In the genomic region with DNA sequence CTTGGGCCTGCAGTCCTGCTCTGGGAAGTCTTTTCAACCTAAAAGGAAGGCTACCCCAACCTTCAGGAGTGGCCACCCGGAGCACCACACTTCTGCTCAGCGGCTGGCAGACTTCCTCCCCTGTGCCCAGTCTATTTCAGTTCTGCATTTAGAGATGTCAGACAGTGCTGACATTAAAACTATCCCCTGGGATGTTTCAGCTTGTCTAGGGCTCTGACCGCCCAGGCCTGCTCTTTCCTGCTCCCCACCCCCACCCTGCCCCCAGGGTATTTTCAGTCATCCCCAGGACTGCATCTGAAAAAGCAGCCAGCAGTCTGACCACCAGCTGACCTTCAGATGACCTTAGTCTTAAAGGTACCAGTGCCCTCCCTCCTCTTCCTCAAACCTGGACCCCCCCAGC, we compare ENCODE assay signal across 12 mouse cellular contexts. TPM values are rescaled to one million over a fixed set of nuclear protein-coding genes. Genes with fewer than 3 reads are reported as not detected.
DNase-seq lines count a peak whose midpoint lies in the region; ATAC-seq and TF ChIP-seq lines count a peak whose summit lies in the region.
"Had no signal": no experiment of that assay in that cellular context is flagged by ENCODE, and none has a peak within 500 bp of the region (broad histone marks: within the 10 kb centered on the region; RNA-seq: fewer than 3 reads in every experiment).

No protein-coding gene starts in this region.

- no peak for TF ChIP-seq CTCF in intestine, postnatal 0 days (IDR thresholded peaks at IDR 0.05; ENCODE audit: low read depth)
- TF ChIP-seq CTCF in stomach, postnatal 0 days (IDR thresholded peaks at IDR 0.05; ENCODE audit: low read depth), result no peak

- H3K9me3 ChIP-seq in intestine, embryonic 15.5 days, result no peaks in the 10 kb centered on the region
- no peaks in the 10 kb centered on the region for H3K9me3 ChIP-seq in intestine, postnatal 0 days (ENCODE audit: control insufficient read depth)
- H3K9me3 ChIP-seq in stomach, postnatal 0 days (ENCODE audit: control insufficient read depth, low read length), result no peaks in the 10 kb centered on the region
- H3K9me3 ChIP-seq: embryonic facial prominence, embryonic 12.5 days had no signal

- H3K27me3 ChIP-seq in intestine, embryonic 15.5 days (replicated peaks), result no peaks in the 10 kb centered on the region
- H3K27me3 ChIP-seq in intestine, postnatal 0 days (replicated peaks; ENCODE audit: control insufficient read depth, insufficient read depth, low read length), result no peaks in the 10 kb centered on the region
- H3K27me3 ChIP-seq in stomach, postnatal 0 days (ENCODE audit: control insufficient read depth, insufficient read depth, low read length), result no peaks in the 10 kb centered on the region
- H3K27me3 ChIP-seq: embryonic facial prominence, embryonic 12.5 days; Patski had no signal

- no peaks in the 10 kb centered on the region for H3K4me1 ChIP-seq in intestine, embryonic 15.5 days (replicated peaks)
- no peaks in the 10 kb centered on the region; the same call in 1 of the 2 replicates for H3K4me1 ChIP-seq in intestine, postnatal 0 days (replicated peaks; ENCODE audit: control insufficient read depth, insufficient read depth, low read length)
- H3K4me1 ChIP-seq in stomach, postnatal 0 days (replicated peaks; ENCODE audit: control insufficient read depth, insufficient read depth), result no peaks in the 10 kb centered on the region
- H3K4me1 ChIP-seq: embryonic facial prominence, embryonic 12.5 days had no signal

- 63% methylated on average over 3 of the region's 3 CpGs for WGBS in intestine, embryonic 15.5 days
- WGBS in intestine, postnatal 0 days, result 64% methylated on average over 3 of the region's 3 CpGs
- WGBS in stomach, postnatal 0 days, result 85% methylated on average over 3 of the region's 3 CpGs

- no peak overlapping the region for H3K27ac ChIP-seq in intestine, embryonic 15.5 days
- no peak overlapping the region for H3K27ac ChIP-seq in intestine, postnatal 0 days (ENCODE audit: low read depth, low read length)
- H3K27ac ChIP-seq in stomach, postnatal 0 days (replicated peaks), result no peak overlapping the region
- H3K27ac ChIP-seq: embryonic facial prominence, embryonic 12.5 days; kidney, postnatal 0 days had no signal

- ATAC-seq in intestine, embryonic 15.5 days, result peak; percentile 25; the same call in 1 of the 2 replicates
- no peak for ATAC-seq in intestine, postnatal 0 days
- ATAC-seq in granulocyte monocyte progenitor cell, adult 5-6 weeks (replicated peaks; ENCODE audit: poor library complexity, severe bottlenecking), result peak; percentile 59
- 0 out of 2 replicates have a peak, but pooled peaks have one; percentile 49 for ATAC-seq in stomach, postnatal 0 days (ENCODE audit: low FRiP score, low TSS enrichment)
- ATAC-seq: Patski had no signal

- no peak for TF ChIP-seq EP300 in stomach, postnatal 0 days (optimal IDR thresholded peaks at IDR 0.05)

- H3K4me3 ChIP-seq in intestine, embryonic 15.5 days (replicated peaks), result no peak overlapping the region
- no peak overlapping the region for H3K4me3 ChIP-seq in intestine, postnatal 0 days (ENCODE audit: low read depth, low read length)
- H3K4me3 ChIP-seq in stomach, postnatal 0 days (ENCODE audit: low read depth, low read length), result no peak overlapping the region
- H3K4me3 ChIP-seq: embryonic facial prominence, embryonic 12.5 days had no signal

- H3K9ac ChIP-seq in intestine, embryonic 15.5 days, result no peak overlapping the region
- H3K9ac ChIP-seq in intestine, postnatal 0 days (ENCODE audit: low read depth, low read length), result no peak overlapping the region
- no peak overlapping the region for H3K9ac ChIP-seq in stomach, postnatal 0 days (ENCODE audit: low read length)
- H3K9ac ChIP-seq: embryonic facial prominence, embryonic 12.5 days had no signal

- no peak overlapping the region for H3K4me2 ChIP-seq in intestine, embryonic 15.5 days (replicated peaks)
- no peak overlapping the region for H3K4me2 ChIP-seq in intestine, postnatal 0 days (replicated peaks; ENCODE audit: low read depth)
- H3K4me2 ChIP-seq in stomach, postnatal 0 days (replicated peaks; ENCODE audit: low read depth), result no peak overlapping the region
- H3K4me2 ChIP-seq: embryonic facial prominence, embryonic 12.5 days had no signal

- DNase-seq in spleen, adult 18-20 months, result peak; percentile 42 to 46
- DNase-seq in spleen, adult 12 weeks (ENCODE audit: low spot score), result no peak
- no peak for DNase-seq in stomach, postnatal 0 days (ENCODE audit: low spot score)
- no peak for DNase-seq in cerebellum, adult 11-12 months
- DNase-seq in thymus, postnatal 25 days, result no peak
- DNase-seq: heart, postnatal 36 days had no signal

- H3K36me3 ChIP-seq in intestine, embryonic 15.5 days, result no peaks in the 10 kb centered on the region
- no peaks in the 10 kb centered on the region for H3K36me3 ChIP-seq in intestine, postnatal 0 days (ENCODE audit: control insufficient read depth, insufficient read depth)
- H3K36me3 ChIP-seq in stomach, postnatal 0 days (ENCODE audit: control insufficient read depth, insufficient read depth, low read length), result no peaks in the 10 kb centered on the region
- H3K36me3 ChIP-seq: embryonic facial prominence, embryonic 12.5 days had no signal

RNA-seq across cellular contexts. Expression of a gene that starts 38.0 kb away (rescaled TPM):
- 4.0 and 4.3 TPM in 2 replicates for polyA plus RNA-seq in intestine, embryonic 15.5 days (2015; fragmentation: Nextera tagmentation; extraction: Ambion mirVana)
- 2.5 and 3.1 TPM in 2 replicates for polyA plus RNA-seq in intestine, postnatal 0 days (2015; fragmentation: Nextera tagmentation; extraction: Ambion mirVana)
- total RNA-seq in granulocyte monocyte progenitor cell, adult 5-6 weeks (2014; fragmentation: Nextera tagmentation), result 104 and 179 TPM in 2 replicates
- 52.2 and 73.5 TPM in 2 replicates for total RNA-seq in granulocyte monocyte progenitor cell, adult 5-6 weeks (2017)
- polyA plus RNA-seq in stomach, postnatal 0 days (2015; fragmentation: Nextera tagmentation; extraction: Ambion mirVana), result 2.6 and 2.8 TPM in 2 replicates

Comparison
In these comparisons a context has a peak if more than half of its experiments do, and no peak if none do; other contexts are left out.
1. DNase-seq: peak in spleen, adult 18-20 months (2 of 2); none in spleen, adult 12 weeks (single experiment), stomach, postnatal 0 days (single experiment), cerebellum, adult 11-12 months (single experiment) and thymus, postnatal 25 days (single experiment).